Mouse (Mus musculus) natural killer cell, adult 2 months (primary cell): Measurements from ENCODE around the gene Snapc3.

Experiments
- DNase-seq, 2 experiments: peaks; one replicate each; pipeline ENCODE4 v3.0.0; 2022; ENCODE audit warnings: low spot score in 2 of 2

The Snapc3 gene

GRCm38 (mm10) chr4:83417160-83417819, at the start of gene Snapc3:
TSS of gene Snapc3 (plus strand) at chr4:83417724.
- DNase-seq: peak; percentile 91 to 92

DNA sequence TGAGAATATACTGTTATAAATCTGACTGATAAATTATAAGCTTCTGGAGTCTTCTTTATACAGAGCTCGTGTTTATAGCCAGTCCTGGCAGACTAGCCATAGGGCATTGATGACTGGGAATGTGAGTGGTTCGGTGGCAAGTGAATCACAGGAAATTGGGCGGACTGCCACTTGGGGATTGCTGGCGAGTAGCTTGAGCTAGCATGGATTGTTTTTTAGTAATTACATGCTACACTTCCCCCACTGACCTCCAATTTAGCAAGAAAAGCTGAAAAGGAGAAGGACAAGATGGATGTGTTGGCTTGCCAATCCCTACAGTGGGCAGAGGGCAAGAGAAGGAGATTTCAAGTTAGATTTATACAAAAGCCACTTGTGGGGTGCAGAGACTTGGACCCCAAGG, 44.1 kb upstream of the Snapc3 start:
- DNase-seq: no peak

GRCm38 (mm10) chr4:83375650-83376049, 41.9 kb upstream of the Snapc3 start:
- DNase-seq: peak in 1 of 2 experiments; percentile 26

- no peak for DNase-seq
Observed at GRCm38 (mm10) chr4:83376461-83377015, 41.0 kb upstream of the Snapc3 start.

- no peak for DNase-seq
Observed at GRCm38 (mm10) chr4:83379036-83379435, 38.5 kb upstream of the Snapc3 start.

DNA sequence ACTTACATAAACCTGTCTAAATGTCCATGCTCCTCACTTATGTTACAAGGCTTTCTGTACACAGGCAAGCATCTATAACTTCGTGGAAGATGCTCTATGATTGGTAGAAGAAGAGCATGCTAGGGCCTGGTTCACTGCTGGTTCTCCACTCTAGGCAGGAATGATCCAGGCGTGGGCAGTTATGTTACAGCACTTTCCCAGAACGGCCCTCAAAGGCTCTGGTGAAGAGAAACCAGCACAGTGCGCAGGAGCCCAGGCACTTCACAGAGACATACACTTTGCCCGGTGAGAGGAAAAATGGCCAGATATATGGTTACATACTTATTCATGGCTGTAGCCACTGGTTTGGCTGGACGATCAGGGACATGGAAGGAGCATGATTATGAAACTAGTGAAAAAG, 37.8 kb upstream of the Snapc3 start:
- DNase-seq: no peak

DNA sequence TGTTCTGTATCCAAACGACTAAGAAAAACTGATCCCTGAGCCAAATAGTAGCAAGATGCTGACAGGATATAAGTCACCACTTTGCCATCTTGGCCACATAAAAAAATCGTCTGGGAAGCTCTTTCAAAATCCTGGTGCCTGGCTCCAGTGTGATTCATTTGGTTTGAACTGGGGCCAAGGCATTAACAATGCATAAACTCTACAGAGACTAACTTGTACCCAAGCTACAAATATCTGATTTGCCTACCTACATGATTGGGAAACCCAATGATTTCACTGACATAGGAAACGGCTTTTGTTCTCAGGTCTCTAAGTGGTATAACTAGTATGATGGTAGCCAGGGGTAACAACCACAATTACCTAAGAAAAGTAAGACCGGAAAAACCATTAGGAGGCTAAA, 37.3 kb upstream of the Snapc3 start:
- DNase-seq: no peak

DNA sequence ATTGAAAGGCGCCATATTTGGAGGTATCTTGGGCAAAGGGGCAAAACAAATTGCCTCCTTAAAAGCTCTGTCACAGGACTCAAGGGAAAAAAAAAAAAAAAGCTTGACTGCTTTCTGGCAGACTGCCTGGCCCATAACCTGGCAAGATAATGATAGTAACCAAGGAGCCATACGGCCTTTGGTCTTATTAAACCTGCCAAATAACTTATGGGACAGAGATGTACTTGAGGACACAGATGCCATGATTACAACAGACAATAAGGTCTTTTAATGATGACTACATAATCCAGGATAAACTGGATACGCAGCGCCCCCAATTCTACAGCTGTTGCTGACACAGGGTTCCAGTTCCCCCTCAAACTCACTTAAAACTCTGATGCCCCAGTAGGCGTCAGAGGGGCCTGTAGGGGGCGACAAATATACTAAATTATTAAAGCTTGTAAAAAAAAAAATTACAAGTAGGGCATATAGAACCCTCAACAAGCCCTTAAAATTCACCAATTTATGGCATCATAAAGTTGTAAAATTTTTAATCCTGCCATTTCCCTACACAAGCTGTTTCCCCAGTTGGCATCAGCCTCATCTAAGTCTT, 33.5 kb upstream of the Snapc3 start:
- DNase-seq: peak; percentile 50 to 53

DNA sequence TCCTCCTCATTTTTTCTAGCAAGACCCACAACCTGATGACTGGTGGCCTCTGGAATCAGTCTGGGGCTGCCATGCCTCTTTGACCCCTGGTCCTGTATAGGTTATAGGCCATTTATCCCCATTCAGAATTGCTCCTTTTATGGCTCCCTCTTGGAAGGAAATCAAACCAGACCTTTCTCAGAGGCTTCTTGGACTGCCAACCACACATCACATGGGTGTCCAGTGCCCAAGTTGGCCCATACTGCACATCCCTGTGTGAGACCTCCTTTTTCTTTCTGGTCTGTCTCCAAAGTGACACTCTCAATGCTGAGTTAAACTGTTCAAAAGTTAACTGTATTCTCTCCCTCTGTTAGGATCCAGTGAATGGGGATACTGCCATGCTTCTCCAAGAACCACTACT, 32.4 kb upstream of the Snapc3 start:
- DNase-seq: no peak

GRCm38 (mm10) chr4:83390551-83390950, 27.0 kb upstream of the Snapc3 start:
- DNase-seq: no peak

GRCm38 (mm10) chr4:83391956-83392355, 25.6 kb upstream of the Snapc3 start:
- no peak for DNase-seq

- no peak for DNase-seq
Observed at GRCm38 (mm10) chr4:83393733-83394132, 23.8 kb upstream of the Snapc3 start.

DNA sequence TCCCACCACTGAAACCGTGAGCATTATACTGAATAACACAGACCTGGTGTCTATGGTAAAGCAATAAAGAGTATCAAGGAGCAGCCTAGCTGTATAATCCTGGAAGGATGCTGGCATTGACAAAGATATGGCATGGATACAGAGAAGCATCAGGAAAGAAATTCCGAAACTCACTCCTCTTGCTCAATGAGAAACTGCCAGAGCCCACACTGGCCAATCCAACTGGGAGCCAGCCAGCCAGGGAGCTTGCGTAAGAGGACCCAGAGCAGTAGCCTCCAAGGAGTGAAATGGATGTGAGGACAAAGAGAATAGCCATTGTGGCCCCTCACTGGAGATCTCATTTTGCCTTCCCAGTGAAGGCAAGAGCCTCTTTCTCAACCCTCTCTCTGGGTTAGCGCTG, 21.2 kb upstream of the Snapc3 start:
- no peak for DNase-seq

GRCm38 (mm10) chr4:83396996-83397770, 20.3 kb upstream of the Snapc3 start:
- peak in 1 of 2 experiments; percentile 17 for DNase-seq

DNA sequence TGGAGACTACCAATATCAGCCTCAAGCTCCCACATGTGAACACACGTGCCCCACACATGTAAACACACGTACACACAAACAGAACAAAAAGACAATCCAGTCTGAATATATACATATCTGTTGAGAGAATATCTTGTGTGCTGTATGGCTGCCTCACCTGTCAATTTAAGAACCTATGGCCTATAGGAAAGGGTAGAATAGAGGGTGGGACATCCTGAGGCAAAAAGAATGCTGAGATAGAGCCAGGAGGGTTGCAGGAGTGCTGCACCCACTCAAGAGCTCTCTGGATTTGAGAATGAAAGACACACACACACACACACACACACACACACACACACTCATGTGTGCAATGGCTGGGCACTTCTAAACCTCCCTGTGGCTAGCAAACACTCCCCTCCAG, 19.0 kb upstream of the Snapc3 start:
- DNase-seq: no peak

GRCm38 (mm10) chr4:83400691-83401595, 16.6 kb upstream of the Snapc3 start:
- DNase-seq: no peak

GRCm38 (mm10) chr4:83401712-83402111, 15.8 kb upstream of the Snapc3 start:
- no peak for DNase-seq

GRCm38 (mm10) chr4:83407688-83408087, 9.8 kb upstream of the Snapc3 start:
- no peak for DNase-seq

DNA sequence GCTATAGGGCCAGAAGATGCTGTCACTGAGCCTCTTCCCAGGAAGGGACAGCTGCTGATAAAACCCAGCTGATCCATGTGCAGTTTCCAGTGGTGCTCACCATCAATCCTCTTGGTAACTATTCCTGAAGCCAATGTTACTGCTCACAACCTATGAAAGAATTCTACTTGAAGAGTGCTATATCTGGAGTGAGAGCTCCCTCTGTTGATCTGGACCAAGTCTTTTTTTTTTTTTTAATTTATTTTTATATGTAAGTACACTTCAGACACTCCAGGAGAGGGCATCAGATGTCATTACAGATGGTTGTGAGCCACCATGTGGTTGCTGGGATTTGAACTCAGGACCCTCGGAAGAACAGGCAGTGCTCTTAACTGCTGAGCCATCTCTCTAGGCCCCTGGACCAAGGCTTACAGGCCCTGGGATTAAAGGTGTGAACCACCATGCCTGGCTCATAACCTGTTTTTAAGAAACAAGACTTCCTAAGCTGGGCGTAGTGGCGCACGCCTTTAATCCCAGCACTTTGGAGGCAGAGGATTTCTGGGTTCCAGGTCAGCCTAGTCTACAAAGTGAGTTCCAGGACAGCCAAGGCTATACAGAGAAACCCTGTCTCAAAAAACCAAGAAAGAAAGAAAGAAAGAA, 7.5 kb upstream of the Snapc3 start:
- no peak for DNase-seq

DNA sequence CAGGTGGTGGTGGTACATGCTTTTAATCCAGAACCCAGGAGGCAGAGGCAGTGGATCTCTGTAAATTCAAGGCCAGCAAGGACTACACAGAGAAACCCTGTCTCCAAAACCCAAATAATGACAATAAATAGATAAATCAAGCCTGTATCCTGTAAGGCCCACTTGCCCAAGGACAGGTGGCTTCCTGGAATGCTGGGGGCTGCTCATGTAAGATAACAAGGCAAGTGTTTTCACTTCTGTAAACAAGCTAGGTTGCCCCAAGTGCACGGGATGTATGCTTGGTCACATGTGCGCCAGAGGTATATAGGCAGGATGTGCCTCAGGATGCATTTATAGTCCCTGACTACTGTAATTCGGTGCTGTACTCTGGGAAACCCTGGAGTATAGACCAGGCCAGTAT, 5.5 kb upstream of the Snapc3 start:
- no peak for DNase-seq

DNA sequence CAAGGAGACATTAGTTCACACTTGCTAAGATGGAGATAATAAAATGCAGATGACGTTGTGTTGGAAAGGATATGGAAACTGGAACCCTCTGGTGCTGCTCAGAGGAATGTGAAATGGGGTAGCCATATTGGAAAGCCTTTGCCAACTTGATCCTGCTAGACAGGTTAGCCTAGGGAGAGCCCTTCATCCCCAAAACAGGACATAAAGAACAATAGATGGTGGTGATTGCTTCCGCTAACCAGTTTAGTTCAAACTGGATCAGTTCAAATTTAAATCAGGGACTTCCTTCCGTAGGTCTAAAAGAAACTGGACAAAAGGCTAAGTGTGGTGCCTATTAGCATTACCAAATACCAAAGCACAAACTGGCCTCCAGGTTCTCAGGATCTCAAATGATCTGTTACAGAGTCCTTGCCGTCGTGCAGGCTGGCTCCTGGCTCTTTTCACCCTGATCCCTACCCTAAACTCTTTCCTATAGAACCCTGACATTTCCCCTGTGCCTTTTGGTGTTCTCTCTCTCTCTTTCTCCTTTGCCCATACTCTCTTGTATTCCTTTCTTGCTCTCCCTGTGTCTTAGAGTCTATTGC, 3.2 kb upstream of the Snapc3 start:
- no peak for DNase-seq
